ENCODE assay signal across 41 mouse cellular contexts in genomic region chr10:39977346-39977745, GRCm38 (mm10). TPM values are rescaled to one million over a fixed set of nuclear protein-coding genes. Genes with fewer than 3 reads are reported as not detected.
"Had no signal": no experiment of that assay in that cellular context is flagged by ENCODE, and none has a peak within 500 bp of the region (broad histone marks: within the 10 kb centered on the region; RNA-seq: fewer than 3 reads in every experiment).

No protein-coding gene starts in this region.

- H3K27ac ChIP-seq: limb, embryonic 10.5 days; limb, embryonic 12.5 days; limb, embryonic 13.5 days; limb, embryonic 15.5 days; liver, embryonic 12.5 days; liver, embryonic 13.5 days; liver, embryonic 14.5 days; liver, embryonic 15.5 days; lung, embryonic 15.5 days; macrophage; midbrain, embryonic 10.5 days; midbrain, embryonic 12.5 days; midbrain, embryonic 13.5 days; midbrain, embryonic 15.5 days; neural tube, embryonic 12.5 days had no signal

- H3K27me3 ChIP-seq: limb, embryonic 12.5 days; limb, embryonic 13.5 days; limb, embryonic 15.5 days; liver, embryonic 13.5 days; liver, embryonic 15.5 days; lung, embryonic 15.5 days; megakaryocyte, embryonic 14.5 days; midbrain, embryonic 12.5 days; midbrain, embryonic 13.5 days; midbrain, embryonic 15.5 days; neural tube, embryonic 12.5 days had no signal

- DNase-seq: left cerebral cortex, postnatal 4 days; liver; liver, embryonic 13.5 days; liver, postnatal 0 days; lung, adult 18-20 months; lung, adult 2 months; lung, embryonic 14.5 days; lung, postnatal 10 days; lung, postnatal 14 days; lung, postnatal 36 days; lung, postnatal 4 days; midbrain, embryonic 14.5 days had no signal

- H3K4me3 ChIP-seq: limb, embryonic 10.5 days; limb, embryonic 12.5 days; limb, embryonic 13.5 days; limb, embryonic 15.5 days; liver, embryonic 12.5 days; liver, embryonic 13.5 days; liver, embryonic 15.5 days; lung, embryonic 15.5 days; megakaryocyte, embryonic 14.5 days; midbrain, embryonic 10.5 days; midbrain, embryonic 12.5 days; midbrain, embryonic 13.5 days; midbrain, embryonic 15.5 days; myocyte; neural tube, embryonic 12.5 days had no signal

- H3K9me3 ChIP-seq: limb, embryonic 15.5 days; liver, embryonic 15.5 days had no signal

- H3K4me2 ChIP-seq: limb, embryonic 12.5 days; limb, embryonic 13.5 days; limb, embryonic 15.5 days; liver, embryonic 11.5 days; liver, embryonic 12.5 days; liver, embryonic 13.5 days; liver, embryonic 15.5 days; lung, embryonic 14.5 days; lung, embryonic 15.5 days; midbrain, embryonic 11.5 days; midbrain, embryonic 12.5 days; midbrain, embryonic 13.5 days; midbrain, embryonic 15.5 days; neural tube, embryonic 12.5 days had no signal

- ATAC-seq: liver, embryonic 12.5 days; liver, postnatal 0 days; lung, postnatal 0 days; midbrain, embryonic 13.5 days; midbrain, embryonic 15.5 days; midbrain, embryonic 16.5 days had no signal

- H3K4me1 ChIP-seq: limb, embryonic 10.5 days; limb, embryonic 12.5 days; limb, embryonic 13.5 days; limb, embryonic 15.5 days; liver, embryonic 12.5 days; liver, embryonic 13.5 days; liver, embryonic 15.5 days; lung, embryonic 15.5 days; megakaryocyte, embryonic 14.5 days; midbrain, embryonic 10.5 days; midbrain, embryonic 12.5 days; midbrain, embryonic 13.5 days; midbrain, embryonic 15.5 days; neural tube, embryonic 12.5 days had no signal

- H3K36me3 ChIP-seq: limb, embryonic 10.5 days; limb, embryonic 12.5 days; limb, embryonic 13.5 days; limb, embryonic 15.5 days; liver, embryonic 12.5 days; liver, embryonic 13.5 days; liver, embryonic 15.5 days; lung, embryonic 15.5 days; midbrain, embryonic 10.5 days; midbrain, embryonic 12.5 days; midbrain, embryonic 13.5 days; midbrain, embryonic 15.5 days; neural tube, embryonic 12.5 days had no signal

- H3K9ac ChIP-seq: limb, embryonic 12.5 days; limb, embryonic 13.5 days; limb, embryonic 15.5 days; liver, embryonic 12.5 days; liver, embryonic 13.5 days; liver, embryonic 14.5 days; liver, embryonic 15.5 days; liver, postnatal 0 days; lung, embryonic 14.5 days; lung, embryonic 15.5 days; midbrain, embryonic 12.5 days; midbrain, embryonic 13.5 days; midbrain, embryonic 15.5 days; neural tube, embryonic 12.5 days had no signal

RNA-seq across cellular contexts. Expression of gene Mfsd4b5, which starts 9.1 kb away (rescaled TPM):
- total RNA-seq: megakaryocyte-erythroid progenitor cell, adult 5-6 weeks; midbrain, postnatal 0 days; monocyte, adult 5-6 weeks had no signal
- polyA plus RNA-seq: midbrain, embryonic 10.5 days; midbrain, embryonic 11.5 days; midbrain, embryonic 13.5 days; midbrain, embryonic 14.5 days; midbrain, embryonic 15.5 days; midbrain, embryonic 16.5 days; midbrain, postnatal 0 days had no signal

RNA-seq across cellular contexts. Expression of gene Mfsd4b3, which starts 17.4 kb away (rescaled TPM):
- total RNA-seq: left cerebral cortex, postnatal 4 days; megakaryocyte-erythroid progenitor cell, adult 5-6 weeks; midbrain, postnatal 0 days had no signal
- polyA plus RNA-seq: midbrain, embryonic 11.5 days; midbrain, embryonic 13.5 days; midbrain, embryonic 14.5 days; midbrain, embryonic 15.5 days; midbrain, postnatal 0 days; neural tube, embryonic 11.5 days had no signal

RNA-seq across cellular contexts. Expression of gene Mfsd4b1, which starts 47.7 kb away (rescaled TPM):
- total RNA-seq: megakaryocyte, adult 5-6 weeks; megakaryocyte-erythroid progenitor cell, adult 5-6 weeks; monocyte, adult 5-6 weeks had no signal
- polyA plus RNA-seq: limb, embryonic 10.5 days; lung, embryonic 14.5 days; macrophage; midbrain, embryonic 10.5 days; midbrain, embryonic 11.5 days; midbrain, embryonic 12.5 days; neural tube, embryonic 11.5 days; neural tube, embryonic 12.5 days had no signal

RNA-seq across cellular contexts. Expression of gene Mfsd4b2, which starts 50.6 kb away (rescaled TPM):
- total RNA-seq: liver, adult 2 months; megakaryocyte progenitor cell, adult 5-6 weeks; megakaryocyte, adult 5-6 weeks; megakaryocyte-erythroid progenitor cell, adult 5-6 weeks; midbrain, postnatal 0 days; monocyte, adult 5-6 weeks had no signal
- polyA plus RNA-seq: limb, embryonic 10.5 days; limb, embryonic 11.5 days; limb, embryonic 12.5 days; limb, embryonic 13.5 days; limb, embryonic 15.5 days; liver, adult 2 months; liver, embryonic 11.5 days; liver, embryonic 12.5 days; liver, embryonic 13.5 days; liver, embryonic 15.5 days; liver, postnatal 0 days; lung, adult 2 months; lung, embryonic 14.5 days; lung, embryonic 15.5 days; lung, embryonic 16.5 days; lung, postnatal 0 days; macrophage; midbrain, embryonic 10.5 days; midbrain, embryonic 11.5 days; midbrain, embryonic 12.5 days; midbrain, embryonic 13.5 days; midbrain, embryonic 14.5 days; midbrain, embryonic 16.5 days; midbrain, postnatal 0 days; myocyte; neural tube, embryonic 11.5 days; neural tube, embryonic 12.5 days had no signal
